Mouse (Mus musculus) cerebellum, adult (tissue): ENCODE measurements around the gene Kcnh6.
A peak's percentile ranks its signal among the peaks of the same experiment; 100 is the strongest.

Experiments
- ATAC-seq: cut with Nextera tagmentation; 2 replicates; pipeline ENCODE4 v1.9.2; 2017; ENCODE audit warnings: mild to moderate bottlenecking, moderate library complexity, mixed read lengths; ENCODE audit not compliant: insufficient number of reproducible peaks, low FRiP score, low TSS enrichment

Gene Kcnh6

GRCm38 (mm10) chr11:106007821-106008220, at the start of gene Kcnh6:
Kcnh6 (plus strand) TSS chr11:106008124.
- ATAC-seq = no peak

GRCm38 (mm10) chr11:105958566-105958965, 49.4 kb upstream of the Kcnh6 start:
- no peak for ATAC-seq

- no peak for ATAC-seq
Observed at GRCm38 (mm10) chr11:105959355-105959754, 48.6 kb upstream of the Kcnh6 start.

- no peak for ATAC-seq
Observed at GRCm38 (mm10) chr11:105964691-105965090, 43.2 kb upstream of the Kcnh6 start.

GRCm38 (mm10) chr11:105966288-105966687, 41.6 kb upstream of the Kcnh6 start:
- ATAC-seq = no peak

- ATAC-seq = no peak; the same call in 1 of the 2 replicates
Observed at GRCm38 (mm10) chr11:105967741-105968574, 40.0 kb upstream of the Kcnh6 start, which contains the start of gene Ace. Ace (plus strand) TSS chr11:105967945.

GRCm38 (mm10) chr11:105968948-105969347, 39.0 kb upstream of the Kcnh6 start:
- ATAC-seq = no peak

GRCm38 (mm10) chr11:105969516-105969915, 38.4 kb upstream of the Kcnh6 start:
- no peak for ATAC-seq

DNA sequence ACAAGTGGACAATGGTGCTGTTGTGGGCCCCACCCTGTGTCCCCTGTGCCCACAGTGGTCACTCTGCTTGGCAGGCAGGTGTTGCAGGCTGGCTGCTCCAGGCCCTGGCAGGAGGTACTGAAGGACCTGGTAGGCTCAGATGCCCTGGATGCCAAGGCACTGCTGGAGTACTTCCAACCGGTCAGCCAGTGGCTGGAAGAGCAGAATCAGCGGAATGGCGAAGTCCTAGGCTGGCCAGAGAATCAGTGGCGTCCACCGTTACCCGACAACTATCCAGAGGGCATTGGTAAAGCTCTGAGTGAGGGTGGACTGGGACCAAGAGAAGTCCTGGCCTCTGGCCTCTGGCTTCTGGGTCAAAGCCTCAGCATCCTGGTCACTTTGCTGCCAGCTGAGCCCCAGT, 33.3 kb upstream of the Kcnh6 start:
- ATAC-seq = no peak

GRCm38 (mm10) chr11:105975050-105975449, 32.9 kb upstream of the Kcnh6 start:
- ATAC-seq = peak; percentile 54; the same call in 1 of the 2 replicates

DNA sequence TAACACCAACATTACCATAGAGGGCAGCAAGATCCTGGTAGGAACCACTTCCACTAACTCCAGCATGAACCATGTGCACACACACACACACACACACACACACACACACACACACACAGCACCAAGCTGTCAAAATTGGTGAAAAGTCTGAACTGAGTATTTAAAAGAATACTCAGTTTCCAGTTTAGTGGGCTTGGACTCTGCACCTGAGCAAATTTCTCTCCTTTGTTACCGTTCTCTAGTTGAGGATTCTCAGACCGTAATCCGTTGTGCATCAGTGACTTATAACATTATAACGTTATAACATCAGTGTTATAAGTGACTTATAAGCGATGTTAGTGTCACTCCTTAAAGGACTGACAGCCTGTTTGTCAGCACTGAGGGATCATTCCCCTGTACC, 32.3 kb upstream of the Kcnh6 start:
- no peak for ATAC-seq

- ATAC-seq = peak; percentile 59; the same call in 1 of the 2 replicates
Observed at GRCm38 (mm10) chr11:105978232-105978631, 29.7 kb upstream of the Kcnh6 start.

- ATAC-seq = no peak
Observed at GRCm38 (mm10) chr11:105978634-105979033, 29.3 kb upstream of the Kcnh6 start.

DNA sequence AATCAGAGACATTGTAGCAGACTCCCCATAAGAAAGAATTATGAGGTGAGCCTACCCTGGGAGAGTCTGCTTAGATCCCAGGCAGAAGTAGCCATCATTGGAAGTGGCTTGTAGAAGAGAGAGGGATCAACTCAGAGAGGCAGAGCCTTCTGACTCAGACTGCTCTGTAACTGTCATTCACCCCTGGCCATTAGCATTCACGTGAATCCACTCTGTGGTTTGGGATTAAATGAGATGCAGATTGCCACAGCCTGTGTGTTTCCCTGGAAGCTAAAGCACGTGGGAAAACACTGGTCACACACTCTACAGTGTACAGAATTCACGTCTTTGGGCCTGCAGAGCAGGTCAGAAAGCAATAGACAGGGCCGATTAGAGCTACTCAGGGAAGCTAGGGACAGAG, 23.5 kb upstream of the Kcnh6 start:
- ATAC-seq = no peak

- no peak for ATAC-seq
Observed at GRCm38 (mm10) chr11:105987446-105987845, 20.5 kb upstream of the Kcnh6 start.

DNA sequence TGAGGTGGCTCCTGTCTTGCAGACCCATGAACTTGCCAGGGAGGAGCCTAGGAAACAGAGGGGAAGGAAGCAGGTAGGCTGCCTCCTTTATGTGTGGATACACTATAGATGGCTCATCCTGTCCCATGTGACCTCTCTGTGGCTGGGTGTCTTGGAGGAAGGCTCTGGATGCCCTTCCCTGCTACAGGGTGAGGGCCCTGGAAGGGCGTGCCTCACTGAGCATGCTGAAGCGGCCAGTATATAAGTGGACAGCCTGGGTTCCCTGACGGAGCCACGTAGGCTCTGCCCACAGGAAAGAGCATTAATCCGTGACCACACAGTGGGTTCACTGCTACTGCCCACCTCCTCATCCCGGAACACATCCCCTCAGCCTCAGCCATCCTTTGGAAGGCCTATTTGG, 18.5 kb upstream of the Kcnh6 start:
- no peak for ATAC-seq

DNA sequence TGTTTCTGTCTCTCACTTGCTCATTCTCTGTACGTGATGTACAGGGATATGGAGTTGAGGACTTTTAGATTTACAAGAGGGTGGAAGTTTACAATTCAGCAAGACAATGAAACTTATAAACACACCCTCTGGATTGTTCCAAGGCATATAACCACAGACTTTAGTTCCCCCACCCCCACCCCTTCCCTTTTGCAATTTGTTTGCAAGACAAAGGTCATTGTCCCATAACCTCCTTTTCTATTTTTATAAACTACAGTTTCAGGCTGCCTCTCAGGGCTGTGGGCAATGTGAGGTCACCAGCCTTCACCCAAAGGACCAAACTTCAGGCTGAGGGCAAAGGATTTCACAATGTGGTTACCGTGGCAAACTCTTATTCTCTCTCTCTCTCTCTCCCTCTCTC, 17.7 kb upstream of the Kcnh6 start:
- ATAC-seq = no peak

DNA sequence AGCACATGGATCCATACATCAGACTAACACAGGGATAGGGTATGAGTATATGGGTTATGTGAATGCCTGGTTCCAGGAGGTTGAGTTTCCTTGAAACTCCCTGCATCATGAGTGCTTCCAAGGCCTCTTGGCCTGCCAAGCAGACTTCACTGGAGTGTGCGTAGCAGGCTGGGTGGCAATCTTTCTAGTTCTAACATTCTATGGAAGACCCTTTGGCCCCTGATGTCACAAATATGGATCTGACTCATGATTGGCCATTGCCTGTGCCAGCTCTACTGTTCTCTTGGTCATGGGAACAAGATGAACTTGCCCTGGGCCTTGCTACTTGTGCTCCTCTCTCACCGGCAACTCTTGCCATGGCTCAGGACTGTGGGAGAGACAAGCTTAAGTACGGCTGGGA, 13.5 kb upstream of the Kcnh6 start, which contains the start of gene Ace3:
Ace3 (plus strand) TSS at position 301 of the 400 bp plus-strand sequence.
- no peak for ATAC-seq

GRCm38 (mm10) chr11:106000062-106000461, 7.9 kb upstream of the Kcnh6 start:
- no peak for ATAC-seq

GRCm38 (mm10) chr11:106001718-106002117, 6.2 kb upstream of the Kcnh6 start:
- no peak for ATAC-seq

GRCm38 (mm10) chr11:106004576-106004975, 3.3 kb upstream of the Kcnh6 start:
- ATAC-seq = no peak

DNA sequence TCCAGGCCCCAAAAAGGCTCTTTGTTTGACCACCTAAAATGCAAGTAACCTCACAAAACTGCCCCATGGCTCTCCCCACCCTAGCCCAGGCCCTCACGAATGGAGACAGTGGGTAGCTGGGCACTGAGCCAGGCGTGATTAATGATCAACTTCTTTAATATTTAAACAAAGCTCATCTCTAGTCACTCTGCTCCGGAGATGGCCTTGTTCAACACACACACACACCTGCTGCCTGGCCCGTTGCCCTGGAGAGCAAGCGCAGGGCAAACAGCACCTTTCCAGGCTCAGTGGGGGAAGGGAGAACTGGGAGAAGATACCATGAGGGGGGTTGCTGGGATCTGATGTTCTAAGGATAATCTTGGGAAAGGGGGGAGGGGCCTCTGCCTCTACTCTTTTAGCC, 2.0 kb upstream of the Kcnh6 start:
- no peak for ATAC-seq
